Mouse (Mus musculus): ENCODE results near the gene Dbn1.

The Dbn1 gene

DNA sequence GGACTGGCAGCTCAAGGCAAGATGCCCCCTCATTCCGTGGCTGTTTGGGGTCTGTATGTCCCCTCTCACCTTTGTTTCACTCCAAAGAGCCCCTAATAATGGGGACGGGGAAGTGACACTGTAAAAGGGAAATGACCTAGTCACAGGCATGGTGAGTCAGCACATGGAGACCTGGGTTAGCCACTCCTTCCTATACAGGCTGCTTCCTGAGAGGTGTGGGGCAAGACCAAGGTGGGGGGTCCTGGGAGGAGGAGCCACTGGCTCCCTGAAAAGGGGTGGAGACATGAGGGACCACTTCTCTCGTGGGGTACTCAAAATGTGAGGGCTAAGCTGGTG, 22.4 kb upstream of the Dbn1 start:
- DNase-seq: no peak

DNA sequence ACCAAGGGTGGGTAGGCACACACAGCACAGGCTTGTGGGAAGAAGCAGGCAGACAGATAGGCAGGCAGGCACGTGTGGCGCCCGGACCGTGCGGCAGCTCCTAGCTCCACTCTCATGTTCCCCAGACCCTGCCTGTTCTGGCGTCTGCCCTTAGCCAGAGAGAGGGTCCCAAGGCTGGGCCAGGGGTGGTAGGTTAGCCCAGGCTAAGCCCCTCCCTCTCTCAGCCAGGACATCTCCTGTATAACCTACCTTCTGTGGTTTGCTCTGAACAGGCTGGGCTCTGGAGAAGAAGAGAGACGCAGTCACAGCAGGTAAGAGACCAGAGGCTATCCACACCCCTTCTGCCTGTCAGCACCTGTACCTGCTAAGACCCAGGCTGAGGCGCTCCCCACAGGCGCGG, 20.6 kb upstream of the Dbn1 start:
- DNase-seq: no peak

DNA sequence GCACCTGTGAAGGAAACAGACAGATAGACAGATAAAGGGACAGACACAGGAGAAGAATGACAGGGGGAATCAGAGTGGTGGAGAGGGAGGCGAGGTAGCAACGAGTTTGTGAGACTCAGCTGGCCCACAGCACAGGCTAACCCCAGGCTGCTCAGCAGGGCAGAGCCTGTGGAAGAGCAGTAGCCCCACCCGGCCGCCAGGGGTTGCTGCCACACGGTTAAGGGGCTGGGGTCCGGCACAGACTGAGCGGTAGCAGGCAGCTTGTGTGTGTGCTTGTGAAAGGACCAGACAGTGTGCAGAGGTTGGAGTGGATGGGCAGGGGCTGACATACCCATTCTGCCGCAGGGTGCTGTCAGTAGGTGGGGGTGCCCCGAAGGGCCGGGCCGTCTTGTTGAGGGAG, 20.0 kb upstream of the Dbn1 start:
- no peak for DNase-seq

DNA sequence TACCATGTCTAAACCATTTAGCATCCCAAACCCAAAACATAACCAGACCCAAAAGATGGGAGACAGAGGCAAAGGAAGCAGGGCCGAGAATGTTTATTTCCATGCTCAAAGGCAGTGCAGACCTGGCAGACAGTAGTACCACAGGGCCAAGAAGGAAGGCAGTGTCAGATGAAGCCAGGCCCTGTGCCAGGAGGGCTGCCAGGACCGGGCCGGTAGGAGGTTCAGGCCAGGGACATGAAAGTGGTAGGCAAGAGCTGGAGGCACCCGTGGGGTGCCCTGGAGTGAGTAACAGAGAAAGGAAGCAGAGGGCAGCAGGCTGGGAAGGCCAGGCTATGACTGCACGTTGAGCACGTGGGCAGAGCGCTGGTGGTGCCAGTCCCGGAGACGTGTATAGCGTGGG, 18.8 kb upstream of the Dbn1 start:
- DNase-seq: no peak

DNA sequence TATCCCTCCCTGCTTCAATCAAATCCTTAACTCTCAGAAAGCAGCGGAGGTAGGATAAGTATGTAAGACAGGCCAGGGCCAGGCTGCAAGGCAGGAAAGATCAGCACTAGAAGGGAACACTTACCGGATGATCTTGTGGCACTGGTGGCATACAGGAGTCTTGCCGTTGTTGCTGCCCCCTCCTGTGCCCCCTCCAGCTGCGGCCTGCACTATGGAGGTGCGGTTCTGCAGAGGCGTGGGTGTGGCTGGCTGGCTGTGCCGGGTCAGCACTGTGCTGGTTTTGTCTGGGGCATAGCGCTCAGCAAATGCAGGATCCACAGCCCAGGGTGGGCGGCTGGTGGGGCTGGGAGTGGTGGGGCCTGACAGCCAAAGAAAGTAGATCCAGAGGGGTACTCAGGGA, 17.9 kb upstream of the Dbn1 start:
- DNase-seq: no peak

DNA sequence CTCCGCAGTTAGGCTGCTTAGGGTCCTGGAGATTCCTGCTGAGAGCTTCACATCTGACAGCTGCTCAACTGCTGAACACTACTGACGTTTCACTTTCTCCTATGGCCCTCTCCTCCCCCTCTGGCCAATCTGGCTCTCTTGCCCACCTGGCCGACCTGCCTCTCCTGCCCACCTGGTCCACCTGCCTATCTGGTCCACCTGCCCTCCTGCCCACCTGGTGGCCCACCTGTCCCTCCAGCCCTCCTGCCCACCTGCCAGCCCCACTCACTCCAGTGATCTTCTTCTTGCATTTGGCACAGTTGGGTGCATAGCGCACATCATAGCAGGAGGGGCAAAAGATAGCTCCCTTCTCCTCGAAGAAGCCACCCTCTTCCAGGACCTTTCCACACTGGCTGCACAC, 16.5 kb upstream of the Dbn1 start:
- no peak for DNase-seq

DNA sequence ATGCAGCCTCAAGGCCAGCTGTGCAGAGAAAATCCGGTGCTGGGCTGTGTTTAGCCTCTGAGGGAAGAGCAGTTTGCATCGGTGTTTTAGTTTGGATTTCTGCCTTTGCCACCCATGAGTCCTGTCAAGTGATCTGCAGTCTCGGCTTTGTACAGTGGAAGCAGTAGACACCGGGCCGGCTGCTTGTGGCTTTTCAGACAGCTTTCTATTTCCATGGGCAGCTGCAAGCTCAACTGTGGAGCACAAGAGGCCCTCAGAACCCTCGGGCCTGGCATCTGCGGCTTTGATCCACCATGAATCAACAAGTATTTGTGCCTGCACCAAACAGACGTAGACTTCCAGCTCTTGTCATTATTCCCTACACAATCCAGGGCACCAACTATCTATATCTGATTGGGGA, 14.5 kb upstream of the Dbn1 start:
- DNase-seq: no peak

DNA sequence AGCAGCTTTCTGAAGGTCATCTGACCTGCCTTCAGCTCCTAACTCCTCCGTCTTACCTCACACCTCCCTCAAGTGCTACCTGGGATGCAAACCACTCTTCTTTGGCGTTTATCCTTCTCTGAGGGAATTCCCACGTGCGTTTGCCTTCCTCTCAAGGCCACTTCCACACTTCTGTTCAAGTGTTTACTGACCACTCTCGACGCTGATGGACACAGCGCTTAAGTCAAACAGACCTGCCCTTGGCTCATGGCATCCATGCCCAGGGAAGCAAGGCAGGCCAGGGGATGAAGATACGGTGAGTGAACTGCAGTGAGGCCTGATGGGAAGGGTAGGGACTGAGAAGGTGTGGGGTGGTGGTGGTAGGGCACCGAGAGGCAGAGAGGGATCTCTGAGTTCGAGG, 12.7 kb upstream of the Dbn1 start:
- DNase-seq: no peak

DNA sequence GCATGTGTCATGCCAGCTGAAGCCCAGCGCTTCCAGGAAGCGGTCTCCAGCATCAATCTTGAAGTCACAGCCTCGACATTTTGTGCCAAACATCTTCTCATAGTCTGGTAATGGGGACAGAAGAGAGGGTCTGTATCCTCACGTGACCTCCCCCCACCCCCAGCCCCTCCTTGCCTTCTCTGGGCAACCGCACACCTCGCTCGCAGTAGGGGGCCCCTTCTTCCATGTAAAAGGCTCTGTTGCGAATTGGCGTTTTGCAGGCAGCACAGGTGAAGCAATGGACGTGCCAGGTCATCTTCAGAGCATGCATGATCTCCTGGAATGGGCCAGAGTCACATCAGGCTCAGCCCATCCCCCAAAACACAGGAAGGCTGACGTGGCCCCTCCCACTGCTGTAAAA, 11.0 kb upstream of the Dbn1 start:
- no peak for DNase-seq

DNA sequence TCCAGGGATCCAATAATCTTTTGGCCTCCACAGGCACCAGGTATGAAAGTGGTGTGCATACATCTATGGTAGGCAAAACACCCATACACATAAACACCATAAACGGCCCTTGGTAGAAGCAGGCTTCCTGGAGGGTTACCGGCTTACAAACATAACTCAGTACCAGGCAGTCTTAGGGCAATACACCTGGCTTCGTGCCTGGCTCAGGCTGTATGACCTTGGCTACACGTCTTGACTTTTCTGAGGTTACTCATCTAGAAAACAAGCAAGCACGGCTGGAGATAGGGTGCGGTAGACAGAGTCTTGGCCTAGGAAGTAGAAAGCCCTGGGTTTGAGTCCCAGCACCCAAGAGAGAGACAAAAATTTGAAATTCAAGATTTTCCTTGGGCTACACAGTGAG, 8.8 kb upstream of the Dbn1 start:
- DNase-seq: peak; percentile 49

DNA sequence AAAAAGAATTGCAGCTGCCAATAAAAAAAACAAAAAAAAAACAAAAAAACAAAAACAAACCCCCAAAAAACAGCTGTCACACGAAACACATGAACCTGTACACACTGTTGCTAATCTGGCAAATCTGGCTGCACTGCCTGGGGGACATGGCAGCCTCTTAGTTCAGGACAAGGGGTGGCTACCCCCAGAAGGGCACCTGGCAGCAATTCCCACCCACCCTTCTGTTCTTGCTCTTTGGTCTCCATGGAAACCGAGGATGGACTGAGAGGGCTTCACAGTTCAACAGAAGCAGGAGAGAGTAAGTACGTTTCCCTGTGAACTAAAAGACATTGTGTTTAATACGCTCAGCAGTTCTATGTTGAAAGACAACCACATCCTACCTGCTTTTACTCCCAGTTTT, 7.8 kb upstream of the Dbn1 start:
- no peak for DNase-seq

DNA sequence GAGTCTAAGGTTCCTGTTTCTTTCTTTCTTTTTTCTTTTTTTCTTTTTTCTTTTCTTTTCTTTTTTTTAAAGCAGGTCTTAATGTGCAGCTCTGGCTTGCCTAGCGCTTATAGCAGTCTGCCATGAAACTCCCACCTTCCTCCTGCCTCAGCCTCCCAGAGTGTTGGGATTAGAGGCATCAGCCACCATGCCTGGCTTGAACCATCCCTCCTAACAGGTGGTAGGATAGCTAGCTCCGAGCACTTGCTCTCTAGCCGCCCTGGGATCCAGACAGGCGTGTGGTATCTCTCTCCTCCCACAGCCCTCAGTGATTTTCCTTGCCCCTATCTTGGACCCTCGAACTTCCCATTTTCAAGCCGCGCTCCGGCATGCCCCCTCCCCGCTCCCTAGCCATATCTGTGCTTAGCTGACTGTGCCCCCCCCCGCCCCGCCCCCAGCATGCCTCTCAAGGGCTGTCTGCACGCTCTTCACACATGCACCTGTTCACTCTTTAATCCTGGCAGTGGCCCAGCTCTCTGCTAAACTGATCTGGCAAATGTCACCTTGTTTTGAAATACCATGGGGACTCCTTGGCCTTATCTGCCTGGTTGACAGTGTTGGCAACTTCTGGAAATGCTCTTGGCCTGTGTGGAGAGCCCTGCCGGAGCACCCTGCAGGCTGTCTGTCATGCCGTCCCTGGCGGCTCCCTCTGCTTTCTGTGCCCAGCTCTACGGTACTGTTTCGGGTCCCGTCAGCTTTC, 7.1 kb upstream of the Dbn1 start:
- peak; percentile 31 for DNase-seq

DNA sequence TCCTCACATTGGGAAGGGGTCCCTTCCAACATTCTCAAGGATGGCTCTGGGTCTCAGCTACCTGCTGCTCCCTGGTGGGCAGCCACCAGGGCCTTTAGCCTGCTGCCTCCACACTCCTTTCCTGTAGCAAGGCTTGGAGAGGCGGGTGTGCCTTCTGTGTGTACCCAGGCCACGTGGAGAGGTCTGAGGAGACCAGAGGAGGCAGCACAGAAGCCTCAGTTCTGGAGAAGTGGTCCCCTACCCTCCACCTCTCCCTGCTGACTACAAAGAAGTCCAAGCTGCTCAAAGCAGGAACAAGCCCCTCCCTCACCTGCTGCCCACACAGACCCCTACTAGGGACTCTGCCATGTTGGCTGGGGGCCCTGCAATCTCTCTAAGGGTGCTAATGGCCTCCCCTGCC, 6.3 kb upstream of the Dbn1 start:
- no peak for DNase-seq

DNA sequence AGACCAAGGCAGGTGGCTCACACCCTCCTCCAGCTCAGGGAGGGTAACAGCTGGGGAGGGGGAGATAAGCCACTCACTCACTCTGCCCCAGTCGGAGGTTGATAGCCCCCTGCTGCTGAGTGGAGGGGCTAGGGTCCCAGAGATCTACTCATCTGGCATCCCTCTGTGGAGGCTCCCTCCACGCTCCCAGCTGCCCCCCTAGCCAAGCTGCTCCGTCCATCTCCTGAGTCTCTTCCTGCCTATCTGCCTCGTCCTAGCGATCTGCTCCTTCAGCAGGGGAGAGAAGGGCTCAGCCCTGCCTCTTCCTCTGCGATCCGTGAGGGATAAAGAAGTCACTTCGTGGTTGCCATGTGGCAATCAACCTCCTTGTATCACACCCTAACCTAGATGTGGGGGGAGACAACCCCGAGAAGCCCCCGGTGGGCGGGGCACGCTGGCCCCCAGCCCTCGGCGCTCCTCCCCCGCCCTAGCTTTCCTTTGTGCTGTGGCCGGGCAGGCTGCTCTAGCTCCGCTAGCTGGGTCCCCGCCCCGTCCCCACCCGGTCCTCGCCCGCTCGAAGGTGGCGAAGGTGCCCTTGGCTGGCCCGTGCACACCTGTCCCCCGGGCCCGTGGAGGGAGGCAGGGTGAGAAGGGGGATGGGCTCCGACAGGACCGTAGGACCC, 864 bp downstream of the Dbn1 start:
- peak; percentile 43 for DNase-seq

DNA sequence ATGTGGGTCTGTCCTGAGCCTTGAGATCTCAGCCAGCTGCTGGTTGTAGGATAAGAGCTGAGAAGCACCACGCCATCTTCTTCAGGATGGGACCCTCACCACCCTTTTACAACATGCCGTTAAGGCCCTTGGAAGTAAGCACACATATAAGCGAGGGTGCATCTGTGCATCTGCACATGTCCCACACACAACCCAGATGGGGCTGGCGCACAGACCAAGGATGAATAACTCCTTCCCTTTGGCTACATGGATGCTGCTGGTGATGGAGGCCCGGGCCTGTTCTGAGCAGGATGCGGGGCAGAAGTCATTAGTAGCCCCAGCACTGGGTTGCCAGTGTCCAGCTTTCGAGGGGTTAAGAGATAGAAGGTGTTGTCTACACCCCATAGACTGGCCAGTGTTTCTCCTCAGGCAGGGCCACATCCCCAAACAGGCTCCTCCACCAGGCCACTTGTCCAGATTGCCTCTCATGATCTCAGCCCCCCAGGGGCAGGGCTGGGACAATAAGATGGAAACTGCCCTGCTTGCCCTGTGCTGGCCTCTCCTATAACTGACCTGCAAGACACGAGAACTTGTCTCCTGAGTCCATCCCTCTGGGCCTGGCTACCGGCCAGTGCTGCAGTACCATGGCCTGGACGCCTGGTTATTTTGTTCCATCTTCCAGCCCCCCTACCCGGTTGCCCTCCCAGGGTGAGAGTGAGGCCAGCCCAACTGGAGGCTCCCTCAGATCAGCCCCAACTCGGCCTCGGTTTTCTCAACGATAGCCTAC, 1.7 kb downstream of the Dbn1 start:
- DNase-seq: no peak

DNA sequence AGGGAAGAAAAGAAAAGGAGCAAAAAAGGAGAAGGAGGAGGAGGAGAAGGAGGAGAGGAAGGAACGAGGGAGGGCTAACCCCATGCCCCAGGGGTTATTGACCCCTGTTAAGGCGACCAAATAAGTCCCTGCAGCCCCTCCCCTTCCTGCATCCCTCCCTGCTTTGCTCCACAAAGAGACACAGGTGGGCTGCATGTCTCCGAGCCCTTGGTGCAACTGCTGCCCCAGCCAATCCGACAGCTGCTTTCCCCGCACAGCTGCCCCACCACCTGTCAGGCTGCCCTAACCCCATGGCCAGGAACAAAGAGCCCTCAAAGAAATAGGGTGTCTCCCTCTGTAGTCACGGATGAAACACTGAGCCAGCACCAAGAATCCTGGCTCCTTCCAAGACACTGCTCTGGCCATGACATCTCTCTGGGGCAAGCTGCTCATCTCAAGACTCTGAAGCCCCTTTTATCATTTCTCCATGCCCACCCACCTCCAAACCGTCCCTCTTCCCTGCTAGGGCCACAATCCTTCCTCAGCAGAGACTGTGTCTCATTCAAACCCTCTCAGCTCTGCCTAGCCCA, 3.3 kb downstream of the Dbn1 start:
- no peak for DNase-seq

DNA sequence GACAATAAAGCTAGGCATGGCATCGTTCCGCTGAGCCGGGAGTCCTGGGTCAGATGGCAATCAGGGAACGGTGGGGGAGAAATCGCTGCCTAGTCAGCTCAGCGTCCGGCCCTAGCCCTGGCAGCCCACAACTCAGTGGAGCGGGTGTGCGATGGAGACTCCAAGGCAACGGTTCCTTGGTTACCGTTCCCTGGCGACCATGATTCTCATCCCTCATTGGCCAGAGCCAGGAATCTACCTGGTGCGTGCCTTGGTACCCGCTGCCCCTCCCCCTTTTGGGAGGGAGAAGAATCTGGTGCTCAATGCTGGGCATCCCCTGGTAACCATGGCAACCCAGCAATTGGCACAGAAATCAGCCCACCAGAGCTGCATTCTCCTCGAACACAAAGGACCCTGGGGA, 4.3 kb downstream of the Dbn1 start:
- no peak for DNase-seq

DNA sequence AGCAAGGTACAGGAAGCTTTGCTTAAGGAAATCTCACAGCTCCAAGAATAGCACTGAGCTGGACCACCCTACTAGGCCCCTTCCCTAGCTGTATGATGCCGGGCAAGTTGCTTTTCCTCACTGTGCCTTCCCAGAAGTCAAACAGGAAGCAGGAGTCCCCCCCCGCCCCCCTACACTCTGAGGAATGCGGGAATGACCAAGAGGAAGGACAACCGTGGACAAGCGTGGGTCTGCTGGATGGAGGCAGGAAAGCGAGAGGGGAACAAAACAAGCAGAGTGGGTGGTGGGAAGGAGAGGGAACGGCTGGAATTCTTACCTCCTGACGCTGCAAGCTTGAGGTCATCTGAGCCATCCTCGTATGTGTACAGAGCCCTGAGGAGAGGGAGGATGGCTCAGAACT, 4.8 kb downstream of the Dbn1 start:
- no peak for DNase-seq

DNA sequence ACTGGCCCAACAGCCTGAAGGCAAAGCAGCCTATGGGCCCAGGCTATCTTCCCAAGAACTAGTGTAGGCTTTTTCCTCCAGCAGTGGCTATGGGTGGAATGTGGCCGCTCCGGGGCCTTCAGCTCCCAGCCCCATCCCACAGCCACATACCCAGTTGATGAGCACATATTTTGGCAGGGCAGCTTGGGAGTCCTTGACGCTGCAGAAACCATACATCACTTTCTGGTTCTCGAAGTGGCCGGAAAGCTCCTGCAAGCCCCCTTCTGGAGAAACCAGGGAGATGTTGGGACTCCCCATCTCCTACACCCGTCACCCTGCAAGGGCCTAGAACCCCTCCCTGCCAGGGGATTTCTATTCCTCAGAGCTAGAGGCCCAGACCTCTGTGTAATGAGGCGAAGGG, 5.4 kb downstream of the Dbn1 start:
- DNase-seq: no peak

DNA sequence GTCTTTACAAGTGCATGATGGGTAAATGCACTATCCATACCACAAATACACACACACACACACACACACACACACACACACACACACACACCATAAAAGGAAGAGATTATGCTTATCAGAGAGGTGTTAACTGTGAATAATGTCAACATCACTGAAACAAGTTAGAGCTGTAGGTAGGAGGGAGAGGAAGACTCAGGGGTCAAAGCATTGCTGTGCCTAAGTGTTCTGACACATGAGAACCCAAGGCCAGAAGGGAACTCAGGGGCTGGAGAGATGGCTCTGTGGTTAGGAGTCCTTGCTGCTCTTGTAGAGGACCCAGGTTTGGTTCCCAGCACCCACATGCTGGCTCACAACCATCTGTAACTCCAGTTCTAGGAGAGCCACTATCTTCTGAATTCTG, 8.0 kb downstream of the Dbn1 start:
- DNase-seq: no peak

DNA sequence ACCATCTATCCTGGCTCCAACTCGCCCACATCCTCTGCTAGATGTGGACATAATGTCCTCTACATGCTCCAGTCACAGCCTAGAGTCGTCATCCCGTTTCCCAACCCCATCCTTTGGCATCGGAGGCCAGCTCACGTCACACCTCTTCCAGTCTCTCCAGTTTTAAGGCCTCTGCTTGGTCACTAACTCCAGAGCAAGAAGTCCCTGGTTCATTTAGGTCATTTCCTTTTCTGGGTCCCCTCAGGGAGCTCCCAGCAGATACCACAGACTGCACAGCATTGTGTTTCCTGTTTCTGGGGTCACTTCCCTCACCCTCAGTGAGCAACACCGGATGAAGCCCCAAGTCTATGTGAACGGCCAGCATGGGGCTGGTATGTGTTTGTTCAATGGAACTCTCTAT, 8.9 kb downstream of the Dbn1 start:
- no peak for DNase-seq

DNA sequence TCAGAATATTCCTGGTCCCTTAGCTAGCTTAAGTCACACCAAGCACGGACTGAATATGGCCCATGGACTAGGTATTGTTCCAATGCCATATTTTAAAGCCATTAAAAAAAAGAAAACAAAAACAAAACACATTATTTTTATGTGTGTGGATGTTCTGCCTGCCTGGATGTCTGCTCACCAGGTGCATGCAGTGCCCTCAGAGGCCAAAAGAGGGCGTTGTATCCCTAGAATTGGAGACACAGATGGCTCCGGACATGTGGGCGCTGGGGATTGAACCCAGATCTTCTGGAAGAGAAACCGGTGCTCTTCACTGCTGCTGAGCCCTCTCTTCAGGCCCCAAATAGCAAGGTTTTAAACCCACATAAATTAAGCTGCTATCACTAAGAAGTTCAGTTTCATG, 9.9 kb downstream of the Dbn1 start:
- no peak for DNase-seq

DNA sequence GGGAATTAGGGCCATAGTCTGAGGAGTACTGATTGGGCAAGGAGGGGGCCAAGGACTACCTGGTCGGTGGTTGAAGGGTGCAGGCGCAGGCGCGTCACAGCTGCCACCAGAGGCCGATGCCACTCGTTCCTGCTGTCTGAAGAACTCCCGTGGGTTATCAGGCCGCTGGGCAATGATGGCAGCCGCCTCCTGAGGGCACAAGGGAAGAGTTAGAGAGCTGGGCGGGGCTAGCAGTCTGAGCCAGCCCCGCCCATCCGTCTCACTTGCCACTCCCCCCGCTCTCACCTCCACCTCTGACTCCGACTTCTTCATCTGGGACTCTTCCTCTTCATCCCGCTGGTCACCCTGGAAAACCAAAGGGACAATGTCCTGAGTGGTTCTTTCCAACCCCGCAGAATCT, 10.4 kb downstream of the Dbn1 start:
- no peak for DNase-seq

DNA sequence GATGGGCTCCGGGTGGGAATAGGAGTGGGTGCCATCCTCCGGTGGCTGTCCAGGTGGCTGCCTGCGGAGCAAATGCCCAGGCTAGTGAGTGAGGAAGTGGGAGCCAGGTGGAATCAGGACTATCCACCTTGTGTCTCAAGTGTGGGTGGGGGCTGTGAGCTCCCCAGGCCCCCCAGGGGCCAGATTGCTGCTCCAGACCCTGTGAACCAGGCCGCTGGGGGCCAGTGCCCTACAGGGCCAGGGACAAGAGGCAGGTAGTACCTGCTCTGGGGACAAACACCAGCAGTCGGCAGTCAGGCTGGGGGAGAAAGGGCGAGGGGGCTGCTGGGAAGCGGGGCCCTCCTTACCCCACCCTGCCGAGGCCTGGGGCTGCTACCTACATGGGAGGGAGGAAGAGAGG, 11.7 kb downstream of the Dbn1 start:
- no peak for DNase-seq
